Mouse (Mus musculus) megakaryocyte, embryonic 14.5 days (primary cell): ENCODE measurements around the gene Clint1.

Source experiments
- FLI1 ChIP-seq: IDR thresholded peaks from 2 replicates; pipeline ENCODE4 v1.6.1; 2012; ENCODE audit warnings: low read length, inconsistent platforms, mixed read lengths
- GATA1 ChIP-seq: IDR thresholded peaks from 3 replicates; pipeline ENCODE4 v1.6.1; 2012; ENCODE audit warnings: mixed read lengths, low read length, inconsistent platforms, borderline replicate concordance

GRCm38 (mm10) chr11:45875351-45875935 lies 23.6 kb downstream of the Clint1 start:
- TF ChIP-seq GATA1 (no peak), FLI1 (no peak)
